ENCODE assay signal across 9 mouse cellular contexts in the genomic region with DNA sequence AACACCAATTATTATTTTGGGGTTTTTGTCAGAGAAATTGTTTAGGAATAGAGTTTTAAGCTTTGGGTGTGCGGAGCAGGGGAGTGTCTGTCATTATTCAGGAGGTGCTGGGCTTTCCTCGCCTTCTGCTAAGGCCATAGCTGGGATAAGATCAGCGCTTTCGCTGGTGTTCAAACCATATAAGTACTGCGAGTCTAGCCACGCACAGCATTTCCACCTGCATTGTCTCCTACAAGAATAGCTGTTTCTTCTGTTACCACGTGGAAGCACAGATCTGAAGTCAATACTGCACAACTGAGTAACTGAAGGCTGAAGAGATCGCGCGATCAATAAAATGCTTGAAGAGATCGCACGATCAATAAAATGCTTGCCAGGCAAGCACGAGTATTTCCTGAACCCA. TPM values are rescaled to one million over a fixed set of nuclear protein-coding genes. Genes with fewer than 3 reads are reported as not detected.
A peak's percentile ranks its signal among the peaks of the same experiment; 100 is the strongest.
DNase-seq lines count a peak whose midpoint lies in the region; ATAC-seq and TF ChIP-seq lines count a peak whose summit lies in the region.
"Had no signal": no experiment of that assay in that cellular context is flagged by ENCODE, and none has a peak within 500 bp of the region (broad histone marks: within the 10 kb centered on the region; RNA-seq: fewer than 3 reads in every experiment).

No protein-coding gene starts in this region.

- no peaks in the 10 kb centered on the region for H3K36me3 ChIP-seq in hindbrain, embryonic 10.5 days
- no peaks in the 10 kb centered on the region for H3K36me3 ChIP-seq in hindbrain, embryonic 11.5 days (ENCODE audit: control insufficient read depth, insufficient read depth, low read length)
- no peaks in the 10 kb centered on the region for H3K36me3 ChIP-seq in stomach, embryonic 14.5 days (ENCODE audit: control insufficient read depth, insufficient read depth, low read length)
- no peaks in the 10 kb centered on the region for H3K36me3 ChIP-seq in stomach, postnatal 0 days (ENCODE audit: control insufficient read depth, insufficient read depth, low read length)
- no peaks in the 10 kb centered on the region for H3K36me3 ChIP-seq in hindbrain, embryonic 14.5 days (replicated peaks; ENCODE audit: control insufficient read depth, insufficient read depth)

- no peak overlapping the region for H3K9ac ChIP-seq in hindbrain, embryonic 11.5 days (ENCODE audit: low read depth, low read length)
- H3K9ac ChIP-seq in stomach, embryonic 14.5 days (replicated peaks; ENCODE audit: low read depth, low read length) = no peak overlapping the region
- H3K9ac ChIP-seq in stomach, postnatal 0 days (ENCODE audit: low read length) = no peak overlapping the region
- H3K9ac ChIP-seq in hindbrain, embryonic 14.5 days = no peak overlapping the region

- 88% methylated on average over 13 of the region's 13 CpGs for WGBS in hindbrain, embryonic 10.5 days
- 85% methylated on average over 13 of the region's 13 CpGs for WGBS in hindbrain, embryonic 11.5 days
- 77% methylated on average over 13 of the region's 13 CpGs for WGBS in stomach, embryonic 14.5 days
- WGBS in stomach, postnatal 0 days = 71% methylated on average over 13 of the region's 13 CpGs
- WGBS in hindbrain, embryonic 14.5 days = 85% methylated on average over 13 of the region's 13 CpGs

- TF ChIP-seq EP300 in stomach, postnatal 0 days (optimal IDR thresholded peaks at IDR 0.05) = no peak

- no peaks in the 10 kb centered on the region for H3K27me3 ChIP-seq in hindbrain, embryonic 10.5 days (ENCODE audit: insufficient read depth, poor library complexity, severe bottlenecking)
- H3K27me3 ChIP-seq in hindbrain, embryonic 11.5 days (ENCODE audit: control insufficient read depth, insufficient read depth, low read length) = no peaks in the 10 kb centered on the region
- H3K27me3 ChIP-seq in stomach, embryonic 14.5 days (ENCODE audit: control insufficient read depth, insufficient read depth, low read length) = no peaks in the 10 kb centered on the region
- no peaks in the 10 kb centered on the region for H3K27me3 ChIP-seq in stomach, postnatal 0 days (ENCODE audit: control insufficient read depth, insufficient read depth, low read length)
- H3K27me3 ChIP-seq in hindbrain, embryonic 14.5 days (ENCODE audit: control insufficient read depth, insufficient read depth, low read length) = no peaks in the 10 kb centered on the region

- no peaks in the 10 kb centered on the region for H3K9me3 ChIP-seq in hindbrain, embryonic 10.5 days
- no peaks in the 10 kb centered on the region for H3K9me3 ChIP-seq in hindbrain, embryonic 11.5 days (ENCODE audit: control insufficient read depth, low read length)
- no peaks in the 10 kb centered on the region for H3K9me3 ChIP-seq in stomach, embryonic 14.5 days (ENCODE audit: control insufficient read depth, low read depth, low read length)
- no peaks in the 10 kb centered on the region for H3K9me3 ChIP-seq in stomach, postnatal 0 days (ENCODE audit: control insufficient read depth, low read length)
- no peaks in the 10 kb centered on the region for H3K9me3 ChIP-seq in hindbrain, embryonic 14.5 days (ENCODE audit: control insufficient read depth, low read length)

- no peak for DNase-seq in hindbrain, embryonic 10.5 days (ENCODE audit: low spot score)
- DNase-seq in hindbrain, embryonic 11.5 days (ENCODE audit: low spot score) = no peak
- no peak for DNase-seq in stomach, postnatal 0 days (ENCODE audit: low spot score)
- DNase-seq in hindbrain, embryonic 14.5 days (ENCODE audit: low spot score) = no peak
- DNase-seq in gastrocnemius, adult 8-10 months (ENCODE audit: low spot score in 2 of 2) = no peak
- DNase-seq in cerebellum, adult 11-12 months = no peak

- ATAC-seq in hindbrain, embryonic 11.5 days (ENCODE audit: low FRiP score) = no peak
- ATAC-seq in stomach, embryonic 14.5 days (ENCODE audit: insufficient number of reproducible peaks, insufficient read depth, low FRiP score, low read depth) = no peak
- no peak for ATAC-seq in stomach, postnatal 0 days (ENCODE audit: low FRiP score, low TSS enrichment)
- no peak for ATAC-seq in hindbrain, embryonic 14.5 days (ENCODE audit: low FRiP score)
- peak; percentile 16; the same call in 1 of the 2 replicates for ATAC-seq in megakaryocyte-erythroid progenitor cell, adult 5-6 weeks (replicated peaks; ENCODE audit: low FRiP score, low TSS enrichment, poor library complexity, severe bottlenecking)

- H3K4me2 ChIP-seq in hindbrain, embryonic 11.5 days (replicated peaks; ENCODE audit: low read depth, low read length) = no peak overlapping the region
- H3K4me2 ChIP-seq in stomach, embryonic 14.5 days (replicated peaks; ENCODE audit: low read depth, low read length) = peak overlapping the region; percentile 1; the same call in 1 of the 2 replicates
- no peak overlapping the region for H3K4me2 ChIP-seq in stomach, postnatal 0 days (replicated peaks; ENCODE audit: low read depth)
- no peak overlapping the region for H3K4me2 ChIP-seq in hindbrain, embryonic 14.5 days (replicated peaks)

- H3K4me1 ChIP-seq in hindbrain, embryonic 10.5 days (replicated peaks) = peaks cover 17% of the 10 kb centered on the region; the same call in 1 of the 2 replicates
- no peaks in the 10 kb centered on the region for H3K4me1 ChIP-seq in hindbrain, embryonic 11.5 days (replicated peaks; ENCODE audit: control insufficient read depth, insufficient read depth, low read length)
- peaks cover 11% of the 10 kb centered on the region for H3K4me1 ChIP-seq in stomach, embryonic 14.5 days (ENCODE audit: control insufficient read depth, insufficient read depth, low read length)
- H3K4me1 ChIP-seq in stomach, postnatal 0 days (replicated peaks; ENCODE audit: control insufficient read depth, insufficient read depth) = peaks cover 6% of the 10 kb centered on the region; the same call in 1 of the 2 replicates
- 0 out of 2 replicates have a peak, but pooled peaks cover 2% of the 10 kb centered on the region for H3K4me1 ChIP-seq in hindbrain, embryonic 14.5 days (replicated peaks; ENCODE audit: control insufficient read depth, insufficient read depth, low read length)

- peak overlapping the region; percentile 71 for H3K27ac ChIP-seq in hindbrain, embryonic 10.5 days
- no peak overlapping the region for H3K27ac ChIP-seq in hindbrain, embryonic 11.5 days (ENCODE audit: low read depth, low read length)
- H3K27ac ChIP-seq in stomach, embryonic 14.5 days (ENCODE audit: low read length) = peak overlapping the region; percentile 87
- H3K27ac ChIP-seq in stomach, postnatal 0 days (replicated peaks) = no peak overlapping the region; the same call in 1 of the 2 replicates
- H3K27ac ChIP-seq in hindbrain, embryonic 14.5 days = peak overlapping the region; percentile 59

- no peak overlapping the region for H3K4me3 ChIP-seq in hindbrain, embryonic 10.5 days
- H3K4me3 ChIP-seq in hindbrain, embryonic 11.5 days (ENCODE audit: low read depth, low read length) = no peak overlapping the region
- H3K4me3 ChIP-seq in stomach, embryonic 14.5 days (ENCODE audit: low read depth, low read length) = no peak overlapping the region
- H3K4me3 ChIP-seq in stomach, postnatal 0 days (ENCODE audit: low read depth, low read length) = no peak overlapping the region
- H3K4me3 ChIP-seq in hindbrain, embryonic 14.5 days (replicated peaks; ENCODE audit: low read length) = no peak overlapping the region

- no peak for TF ChIP-seq CTCF in stomach, postnatal 0 days (IDR thresholded peaks at IDR 0.05; ENCODE audit: low read depth)

RNA-seq across cellular contexts. Expression of a gene that starts 7.6 kb away (rescaled TPM):
- not detected in 2 replicates for polyA plus RNA-seq in hindbrain, embryonic 10.5 days (2016; fragmentation: Nextera tagmentation; extraction: Ambion mirVana)
- not detected in 2 replicates for polyA plus RNA-seq in hindbrain, embryonic 11.5 days (2014; fragmentation: Nextera tagmentation; extraction: Ambion mirVana)
- 0.09 and 0.11 TPM in 2 replicates for polyA plus RNA-seq in stomach, embryonic 14.5 days (2014; fragmentation: Nextera tagmentation; extraction: Ambion mirVana)
- polyA plus RNA-seq in stomach, postnatal 0 days (2015; fragmentation: Nextera tagmentation; extraction: Ambion mirVana) = 0.06 and 0.40 TPM in 2 replicates
- polyA plus RNA-seq in hindbrain, embryonic 14.5 days (2014; fragmentation: Nextera tagmentation; extraction: Ambion mirVana) = 0.03 and 0.48 TPM in 2 replicates
- total RNA-seq in megakaryocyte-erythroid progenitor cell, adult 5-6 weeks (2014; fragmentation: Nextera tagmentation) = 3.1 TPM in 1 of 2 replicates, not detected in the other
- total RNA-seq in megakaryocyte-erythroid progenitor cell, adult 5-6 weeks (2017) = not detected in 2 replicates
- not detected for total RNA-seq in gastrocnemius, adult 8-10 months (2022)
- total RNA-seq: hematopoietic stem cell, adult 5-6 weeks had no signal

RNA-seq across cellular contexts. Expression of a gene that starts 9.3 kb away (rescaled TPM):
- 0.24 TPM in 1 of 2 replicates, not detected in the other for polyA plus RNA-seq in hindbrain, embryonic 10.5 days (2016; fragmentation: Nextera tagmentation; extraction: Ambion mirVana)
- 0.34 TPM in 1 of 2 replicates, not detected in the other for polyA plus RNA-seq in hindbrain, embryonic 11.5 days (2014; fragmentation: Nextera tagmentation; extraction: Ambion mirVana)
- 0.48 and 3.7 TPM in 2 replicates for polyA plus RNA-seq in stomach, embryonic 14.5 days (2014; fragmentation: Nextera tagmentation; extraction: Ambion mirVana)
- polyA plus RNA-seq in stomach, postnatal 0 days (2015; fragmentation: Nextera tagmentation; extraction: Ambion mirVana) = 0.65 and 1.0 TPM in 2 replicates
- not detected in 2 replicates for polyA plus RNA-seq in hindbrain, embryonic 14.5 days (2014; fragmentation: Nextera tagmentation; extraction: Ambion mirVana)
- total RNA-seq in megakaryocyte-erythroid progenitor cell, adult 5-6 weeks (2014; fragmentation: Nextera tagmentation) = 1.6 and 2.3 TPM in 2 replicates
- total RNA-seq in megakaryocyte-erythroid progenitor cell, adult 5-6 weeks (2017) = not detected in 2 replicates
- not detected for total RNA-seq in gastrocnemius, adult 8-10 months (2022)
- total RNA-seq: hematopoietic stem cell, adult 5-6 weeks had no signal

RNA-seq across cellular contexts. Expression of a gene that starts 10.5 kb away (rescaled TPM):
- 26.5 and 35.2 TPM in 2 replicates for polyA plus RNA-seq in hindbrain, embryonic 10.5 days (2016; fragmentation: Nextera tagmentation; extraction: Ambion mirVana)
- polyA plus RNA-seq in hindbrain, embryonic 11.5 days (2014; fragmentation: Nextera tagmentation; extraction: Ambion mirVana) = 34.2 and 37.3 TPM in 2 replicates
- 53.3 and 58.0 TPM in 2 replicates for polyA plus RNA-seq in stomach, embryonic 14.5 days (2014; fragmentation: Nextera tagmentation; extraction: Ambion mirVana)
- 27.3 and 34.9 TPM in 2 replicates for polyA plus RNA-seq in stomach, postnatal 0 days (2015; fragmentation: Nextera tagmentation; extraction: Ambion mirVana)
- polyA plus RNA-seq in hindbrain, embryonic 14.5 days (2014; fragmentation: Nextera tagmentation; extraction: Ambion mirVana) = 14.7 and 17.9 TPM in 2 replicates
- total RNA-seq in megakaryocyte-erythroid progenitor cell, adult 5-6 weeks (2014; fragmentation: Nextera tagmentation) = 207 and 252 TPM in 2 replicates
- 203 and 254 TPM in 2 replicates for total RNA-seq in megakaryocyte-erythroid progenitor cell, adult 5-6 weeks (2017)
- 1 to 10 TPM; 3.9 to 9.6 (median 5.3) TPM for total RNA-seq in gastrocnemius, adult 8-10 months (2022)

RNA-seq across cellular contexts. Expression of a gene that starts 55.6 kb away (rescaled TPM):
- polyA plus RNA-seq in hindbrain, embryonic 10.5 days (2016; fragmentation: Nextera tagmentation; extraction: Ambion mirVana) = 0.85 and 3.3 TPM in 2 replicates
- polyA plus RNA-seq in hindbrain, embryonic 11.5 days (2014; fragmentation: Nextera tagmentation; extraction: Ambion mirVana) = 4.7 and 8.3 TPM in 2 replicates
- 229 and 247 TPM in 2 replicates for polyA plus RNA-seq in stomach, embryonic 14.5 days (2014; fragmentation: Nextera tagmentation; extraction: Ambion mirVana)
- 392 and 473 TPM in 2 replicates for polyA plus RNA-seq in stomach, postnatal 0 days (2015; fragmentation: Nextera tagmentation; extraction: Ambion mirVana)
- polyA plus RNA-seq in hindbrain, embryonic 14.5 days (2014; fragmentation: Nextera tagmentation; extraction: Ambion mirVana) = 9.2 and 11.7 TPM in 2 replicates
- total RNA-seq in megakaryocyte-erythroid progenitor cell, adult 5-6 weeks (2014; fragmentation: Nextera tagmentation) = not detected in 2 replicates
- not detected in 2 replicates for total RNA-seq in megakaryocyte-erythroid progenitor cell, adult 5-6 weeks (2017)
- total RNA-seq in gastrocnemius, adult 8-10 months (2022) = 10 to 100 TPM; 25.2 to 67.7 (median 42.4) TPM
- total RNA-seq: hematopoietic stem cell, adult 5-6 weeks had no signal

Comparison
In these comparisons a context has a peak if more than half of its experiments do, and no peak if none do; other contexts are left out.
1. H3K27ac ChIP-seq: peak in hindbrain, embryonic 10.5 days (single experiment), stomach, embryonic 14.5 days (single experiment) and hindbrain, embryonic 14.5 days (single experiment); none in hindbrain, embryonic 11.5 days (single experiment) and stomach, postnatal 0 days (single experiment).